Mouse (Mus musculus): ENCODE data around the gene Cks1brt.
A peak's percentile ranks its signal among the peaks of the same experiment; 100 is the strongest.
"Not testable (repeated sequence)": the region's sequence is repeated elsewhere in the genome, so short reads cannot be mapped to it uniquely, and the experiment has no call there.

Gene Cks1brt

DNA sequence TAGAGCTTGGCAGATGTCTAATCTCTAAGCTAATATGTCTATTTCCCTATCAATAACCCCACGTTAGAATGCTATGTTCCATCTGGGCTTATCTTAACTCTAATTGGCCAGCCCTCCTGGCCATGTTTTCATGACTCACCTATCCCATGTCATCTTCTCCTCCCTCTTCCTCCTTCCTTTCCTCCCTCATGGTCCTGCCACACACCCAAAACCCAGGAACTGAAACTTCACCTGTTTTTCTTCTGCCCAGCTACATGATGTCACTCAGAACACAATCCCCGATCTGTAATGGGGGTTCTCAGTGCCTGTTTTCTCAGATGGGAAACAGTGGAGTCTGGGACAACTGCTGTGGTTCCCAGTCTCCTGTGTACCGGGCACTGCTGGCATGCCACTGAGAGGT is at the start of gene Cks1brt:
Gene Cks1brt, plus strand, starts transcription at position 301 of the 400 bp plus-strand sequence.
- DNase-seq (ENCODE audit: low spot score): no peak

DNA sequence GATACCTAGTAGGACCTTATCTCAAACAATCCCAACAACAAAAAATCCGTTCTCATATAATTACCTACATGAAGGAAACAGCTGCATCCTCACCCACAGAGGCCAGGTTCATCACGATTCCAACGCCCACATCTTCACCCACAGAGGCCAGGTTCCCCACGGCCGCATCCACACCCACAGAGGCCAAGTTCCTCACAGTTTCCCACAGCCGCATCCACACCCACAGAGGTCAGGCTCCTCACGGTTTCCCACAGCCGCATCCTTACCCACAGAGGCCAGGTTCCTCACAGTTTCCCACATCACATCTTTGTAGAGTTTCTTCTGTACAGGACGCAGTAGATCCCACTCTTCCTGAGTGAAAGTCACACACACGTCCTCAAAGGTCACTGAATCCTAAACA is 38.5 kb upstream of the Cks1brt start:
- DNase-seq (ENCODE audit: low spot score): no peak

DNA sequence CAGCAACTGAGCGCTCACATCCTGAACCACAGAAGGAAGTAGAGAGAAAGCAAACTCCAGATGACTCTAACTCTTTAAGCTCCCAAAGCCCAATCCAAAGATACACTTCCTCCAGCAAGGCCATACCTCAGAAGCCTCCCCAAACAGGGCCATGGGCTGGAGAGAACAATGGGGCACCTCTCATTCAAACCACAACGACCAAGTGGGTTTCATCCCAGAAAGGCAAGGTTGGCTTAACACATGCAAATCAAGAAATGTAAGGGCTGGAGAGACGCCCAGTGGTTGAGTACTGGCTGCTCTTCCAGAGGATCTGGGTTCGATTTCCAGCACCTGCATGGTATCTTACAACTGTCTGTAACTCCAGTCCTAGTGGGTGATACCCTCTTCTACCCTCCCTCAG is 36.2 kb upstream of the Cks1brt start:
- no peak for DNase-seq (ENCODE audit: low spot score)

DNA sequence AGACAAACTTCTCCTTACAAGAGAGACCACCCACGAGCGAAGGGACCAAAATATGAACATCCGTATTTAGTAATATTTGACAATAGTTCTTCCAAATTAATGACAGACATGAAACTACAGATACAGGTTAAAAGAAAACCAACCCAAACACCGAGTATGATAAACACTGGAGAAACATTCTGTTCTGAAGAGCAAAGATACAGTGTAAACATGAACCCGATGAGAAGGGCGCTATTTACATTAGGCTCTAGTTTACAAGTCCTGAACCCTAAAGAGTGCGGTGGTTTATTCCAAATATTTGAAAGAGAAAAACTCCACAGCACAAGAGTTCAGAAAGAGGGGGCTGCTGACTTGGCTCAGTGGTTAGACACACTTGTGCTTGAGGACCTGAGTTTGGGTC is 34.7 kb upstream of the Cks1brt start:
- no peak for DNase-seq (ENCODE audit: low spot score)

DNA sequence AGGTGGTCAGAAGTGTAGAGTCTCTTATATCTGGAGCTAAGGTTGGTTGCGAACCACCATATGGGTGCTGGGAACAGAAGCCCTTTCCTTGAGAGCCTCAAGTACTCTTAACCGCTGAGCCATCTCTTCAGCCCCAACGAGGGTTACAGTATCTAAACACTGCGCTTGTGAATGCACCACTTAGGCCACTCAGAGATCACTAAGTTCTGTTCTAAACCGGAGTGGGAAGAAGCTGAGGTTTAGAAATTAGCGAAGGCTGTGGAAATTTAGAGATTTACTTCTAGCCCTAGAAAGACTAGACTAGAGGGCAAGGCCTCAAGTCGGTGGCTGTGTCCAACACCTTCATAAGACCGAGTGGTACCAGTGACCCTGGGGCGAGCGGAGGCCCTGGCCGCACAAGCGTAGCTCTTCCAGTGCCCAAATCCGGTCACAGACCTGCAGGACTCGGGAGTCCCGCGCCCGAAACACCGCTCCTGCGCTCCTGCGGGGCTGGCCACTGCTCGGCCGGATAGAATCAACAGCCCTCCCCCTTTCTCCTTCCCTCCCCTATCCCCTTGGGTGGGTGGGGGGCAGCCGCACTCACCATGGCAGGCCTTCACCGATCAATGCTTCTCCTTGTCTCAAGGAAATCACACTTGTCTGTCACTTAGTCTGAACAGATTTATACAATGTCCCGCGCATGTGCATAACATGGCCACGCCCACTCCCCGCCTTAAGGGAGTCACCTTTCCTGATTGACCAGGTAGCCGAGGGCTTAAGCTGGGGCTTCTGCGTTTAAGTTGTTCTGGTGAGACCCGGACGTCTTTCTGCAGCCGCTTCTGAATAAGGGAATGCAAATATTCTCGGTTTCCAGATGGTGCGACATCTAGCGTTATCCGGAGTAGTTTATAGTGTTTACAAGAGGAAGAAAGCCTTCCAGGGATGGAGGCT is 32.4 kb upstream of the Cks1brt start:
- DNase-seq (ENCODE audit: low spot score): peak; percentile 57

DNA sequence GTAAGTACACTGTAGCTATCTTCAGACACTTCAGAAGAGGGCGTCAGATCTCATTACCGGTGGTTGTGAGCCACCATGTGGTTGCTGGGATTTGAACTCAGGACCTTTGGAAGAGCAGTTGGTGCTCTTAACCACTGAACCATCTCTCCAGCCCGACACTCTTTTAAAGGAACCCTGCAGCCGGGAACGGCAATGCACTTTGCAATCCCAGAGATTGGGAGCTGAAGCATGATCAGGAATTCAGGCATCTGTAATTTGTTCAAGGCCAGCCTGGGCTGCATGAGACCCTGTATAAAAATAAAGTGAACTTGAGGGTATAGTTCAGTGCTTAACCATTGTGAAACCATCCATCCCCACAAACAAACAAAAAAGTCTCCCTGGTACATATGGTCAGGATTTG is 31.5 kb upstream of the Cks1brt start:
- DNase-seq (ENCODE audit: low spot score): not testable (repeated sequence)

DNA sequence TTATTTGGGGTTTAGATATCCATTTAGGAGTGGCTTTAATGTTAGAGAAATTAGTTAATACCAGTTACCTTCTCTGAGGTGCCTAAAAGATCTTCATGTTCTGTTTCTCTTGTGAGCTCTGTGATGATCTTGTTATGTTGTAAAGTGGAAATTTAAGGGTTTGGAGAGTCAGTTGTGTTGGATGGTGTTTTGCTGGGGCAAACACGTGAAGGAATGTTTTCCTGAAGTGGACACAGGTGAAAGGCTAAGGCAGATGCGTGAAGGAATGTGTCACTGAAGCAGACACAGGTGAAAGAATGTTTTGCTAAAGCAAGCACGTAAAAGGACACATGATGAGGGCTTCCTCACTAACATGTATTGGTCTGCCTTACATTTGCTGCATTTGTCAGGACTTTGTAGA is 28.7 kb upstream of the Cks1brt start, which contains the start of gene Zfp791:
Gene Zfp791, minus strand, starts transcription at position 101 of the 400 bp plus-strand sequence.
- DNase-seq (ENCODE audit: low spot score): no peak

DNA sequence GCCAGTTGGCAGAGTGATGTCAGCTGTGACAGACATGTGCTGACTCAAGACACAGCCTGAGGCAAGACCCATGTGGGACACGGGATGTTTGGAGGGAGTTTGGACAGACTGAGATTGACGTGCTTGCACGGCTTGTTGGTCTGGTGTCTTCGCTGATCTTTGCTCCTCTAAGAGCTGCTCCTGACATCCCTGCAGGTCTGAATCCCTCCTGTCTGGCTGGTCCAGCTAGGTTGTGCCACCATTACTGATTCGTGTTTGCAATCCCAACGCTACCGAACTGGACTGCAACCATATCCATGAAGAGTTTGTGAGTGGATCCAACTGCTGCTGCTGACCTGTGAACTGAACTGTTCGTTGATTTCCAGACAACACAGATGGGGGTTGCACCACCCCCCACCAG is 28.0 kb upstream of the Cks1brt start:
- DNase-seq (ENCODE audit: low spot score): no peak

DNA sequence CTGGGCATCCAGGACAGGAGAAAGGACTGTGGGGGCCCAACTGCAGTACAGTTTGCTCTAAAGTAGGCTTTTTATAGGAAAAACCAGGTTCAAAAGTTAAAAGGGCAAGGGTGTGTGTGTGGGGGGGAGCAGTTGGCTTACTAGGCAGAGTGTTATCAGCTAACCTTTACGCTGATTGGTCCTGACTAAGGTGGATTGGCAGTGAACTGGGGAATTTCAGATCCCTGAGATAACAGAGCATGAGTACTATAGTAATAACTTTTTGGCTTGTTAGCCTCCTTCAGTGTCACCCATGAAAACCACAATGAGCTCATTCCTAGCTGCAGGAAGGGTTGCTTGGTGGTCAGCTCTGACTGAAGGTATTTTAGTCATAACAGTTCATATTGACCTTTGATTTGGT is 19.4 kb upstream of the Cks1brt start:
- no peak for DNase-seq (ENCODE audit: low spot score)

DNA sequence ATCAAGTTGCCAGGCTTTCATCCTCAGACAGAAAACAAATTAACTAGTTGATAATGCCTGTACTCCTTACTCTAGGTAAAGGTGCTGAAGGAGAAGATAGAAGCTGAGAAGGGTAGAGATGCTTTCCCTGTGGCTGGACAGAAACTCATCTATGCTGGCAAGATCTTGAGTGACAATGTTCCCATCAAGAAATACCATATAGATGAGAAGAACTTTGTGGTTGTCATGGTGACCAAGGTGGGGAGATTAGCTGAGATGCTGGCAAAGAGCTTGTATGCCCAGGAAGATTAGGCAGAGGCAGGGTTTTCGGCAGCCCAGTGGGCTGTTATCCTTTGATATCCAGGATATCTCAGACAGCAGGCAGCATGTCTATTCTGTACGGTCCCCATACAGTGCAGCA is 16.0 kb upstream of the Cks1brt start:
- DNase-seq (ENCODE audit: low spot score): not testable (repeated sequence)

DNA sequence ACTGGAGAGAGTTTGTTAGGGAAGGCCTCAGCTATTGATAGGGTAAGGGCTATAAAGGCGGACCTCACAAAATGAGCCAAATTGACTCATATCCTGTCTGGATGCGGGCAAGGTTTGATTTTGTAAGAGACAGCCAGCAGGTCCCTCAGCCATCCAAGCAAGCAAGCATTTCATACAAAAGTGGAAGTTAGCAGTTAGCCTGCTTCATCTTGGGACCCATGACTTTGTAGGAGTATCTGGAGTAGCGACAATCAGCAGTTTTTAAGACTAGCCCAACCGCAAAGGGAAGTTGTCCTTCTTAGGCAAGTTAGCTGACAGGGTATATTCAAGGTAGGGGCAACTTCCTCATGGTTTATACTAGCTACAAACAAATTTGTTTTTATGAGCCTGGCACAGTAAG is 9.2 kb upstream of the Cks1brt start:
- DNase-seq (ENCODE audit: low spot score): no peak

DNA sequence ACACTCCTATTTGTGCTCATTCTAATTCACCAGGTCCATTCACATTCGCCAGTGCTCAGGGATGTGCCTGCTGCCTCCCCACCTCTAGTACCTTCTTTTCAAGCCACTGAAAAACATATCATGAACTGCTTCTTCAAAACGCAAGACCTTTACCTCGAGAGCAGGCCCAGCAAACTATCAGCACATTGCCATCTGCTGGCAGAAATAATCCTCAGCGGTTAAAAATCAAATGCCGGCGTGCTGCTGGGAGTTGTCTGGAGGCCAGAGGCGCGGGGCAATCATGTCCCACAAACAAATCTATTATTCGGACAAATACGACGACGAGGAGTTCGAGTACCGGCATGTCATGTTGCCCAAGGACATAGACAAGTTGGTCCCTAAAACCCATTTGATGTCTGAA is 19.6 kb downstream of the Cks1brt start:
- no peak for DNase-seq (ENCODE audit: low spot score)

DNA sequence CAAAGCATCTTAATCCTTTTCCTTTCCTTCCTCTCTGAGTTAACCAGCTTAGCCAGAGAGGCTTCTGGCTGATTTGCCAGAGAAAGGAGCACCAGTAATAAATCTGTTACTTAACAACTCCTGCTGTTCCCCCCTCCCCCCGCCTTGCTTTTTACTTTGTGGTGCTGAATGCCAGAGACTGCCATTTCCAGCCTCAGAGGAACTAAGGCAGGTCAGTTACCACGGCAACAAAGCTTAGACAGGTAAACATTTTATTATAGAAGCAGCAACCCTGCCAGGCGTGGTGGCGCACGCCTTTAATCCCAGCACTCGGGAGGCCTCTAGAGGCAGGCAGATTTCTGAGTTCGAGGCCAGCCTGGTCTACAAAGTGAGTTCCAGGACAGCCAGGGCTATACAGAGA is 24.2 kb downstream of the Cks1brt start:
- DNase-seq (ENCODE audit: low spot score): no peak

DNA sequence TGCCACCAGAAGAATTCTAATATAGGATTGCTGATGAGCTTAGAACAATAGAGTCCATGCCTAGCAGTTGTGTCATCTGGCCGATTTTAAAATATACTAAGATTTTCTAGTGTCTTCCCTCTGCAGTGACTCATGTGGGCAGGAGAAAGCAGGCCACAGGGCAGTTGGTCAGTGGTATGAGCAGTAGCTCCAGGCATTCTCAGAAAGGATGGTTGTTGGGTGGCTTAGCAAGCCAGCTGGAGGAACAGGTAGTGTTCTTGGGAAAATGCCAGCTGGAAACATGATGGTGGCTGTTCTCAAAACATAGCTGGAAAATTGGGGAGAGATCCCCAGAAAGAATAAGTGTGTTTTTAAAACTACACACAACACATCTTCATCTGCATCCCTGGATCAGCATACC is 40.6 kb downstream of the Cks1brt start:
- no peak for DNase-seq (ENCODE audit: low spot score)

DNA sequence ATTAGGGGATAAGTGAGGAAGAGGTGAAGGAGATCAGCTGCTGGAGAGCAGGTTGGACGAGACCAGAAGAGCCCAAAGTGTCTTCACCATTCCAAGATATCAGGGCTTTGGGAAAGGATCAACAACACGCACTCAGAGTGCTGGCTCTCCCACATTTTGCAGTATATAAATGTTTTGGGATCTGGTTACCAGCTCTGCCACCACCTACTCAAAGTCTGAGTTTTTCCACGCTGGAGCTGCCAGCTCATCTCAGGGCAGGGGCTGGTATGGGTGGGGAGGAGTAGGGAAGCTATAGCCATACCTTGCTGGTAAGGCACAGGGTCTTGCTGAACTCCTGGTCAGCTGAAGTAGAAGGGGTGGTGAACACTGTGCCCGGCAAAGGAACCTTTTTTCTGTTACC is 68.5 kb downstream of the Cks1brt start:
- no peak for DNase-seq (ENCODE audit: low spot score)

DNA sequence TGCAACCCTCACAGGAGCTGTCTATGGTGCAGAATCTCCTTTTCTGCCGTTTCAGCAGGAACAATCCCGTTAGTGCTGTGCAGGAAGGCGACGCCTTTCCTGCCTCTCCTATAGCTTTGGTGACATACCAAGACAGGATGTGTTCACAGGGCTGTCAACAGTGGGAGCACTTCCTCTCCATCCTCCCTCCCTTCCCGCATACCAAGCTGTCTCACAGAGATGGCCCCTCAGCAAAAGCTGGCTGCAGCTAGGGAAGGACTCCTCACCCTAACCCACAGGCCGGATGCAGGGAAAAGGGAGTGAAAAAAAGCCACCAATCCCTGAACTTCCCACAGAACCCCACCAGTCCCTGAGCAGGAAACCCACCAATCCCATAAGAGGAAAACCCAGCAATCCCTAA is 69.3 kb downstream of the Cks1brt start:
- DNase-seq (ENCODE audit: low spot score): no peak

All from ovary, postnatal 10 days (tissue).